Comparison of ENCODE assay signal across 22 mouse cellular contexts in genomic region chr2:180443861-180444260, GRCm38 (mm10). TPM values are rescaled to one million over a fixed set of nuclear protein-coding genes. Genes with fewer than 3 reads are reported as not detected.
DNase-seq lines count a peak whose midpoint lies in the region; ATAC-seq and TF ChIP-seq lines count a peak whose summit lies in the region.
"Had no signal": no experiment of that assay in that cellular context is flagged by ENCODE, and none has a peak within 500 bp of the region (broad histone marks: within the 10 kb centered on the region; RNA-seq: fewer than 3 reads in every experiment).

No protein-coding gene starts in this region.

- H3K9ac ChIP-seq in intestine, embryonic 15.5 days = no peak overlapping the region
- no peak overlapping the region for H3K9ac ChIP-seq in intestine, postnatal 0 days (ENCODE audit: low read depth, low read length)
- H3K9ac ChIP-seq: heart, embryonic 12.5 days; hindbrain, embryonic 12.5 days; limb, embryonic 13.5 days; liver, embryonic 14.5 days; midbrain, embryonic 15.5 days had no signal

- H3K4me3 ChIP-seq in intestine, embryonic 15.5 days (replicated peaks) = no peak overlapping the region
- H3K4me3 ChIP-seq in intestine, postnatal 0 days (ENCODE audit: low read depth, low read length) = no peak overlapping the region
- H3K4me3 ChIP-seq in spleen, adult 2 months (ENCODE audit: extremely low read depth, insufficient read depth, insufficient read length) = no peak overlapping the region
- no peak overlapping the region for H3K4me3 ChIP-seq in bone marrow, adult 2 months (replicated peaks; ENCODE audit: control insufficient read depth, low read depth, low read length)
- H3K4me3 ChIP-seq: heart, embryonic 12.5 days; hindbrain, embryonic 12.5 days; limb, embryonic 13.5 days; midbrain, embryonic 15.5 days had no signal

- no peaks in the 10 kb centered on the region for H3K27me3 ChIP-seq in intestine, embryonic 15.5 days (replicated peaks)
- H3K27me3 ChIP-seq in intestine, postnatal 0 days (replicated peaks; ENCODE audit: control insufficient read depth, insufficient read depth, low read length) = no peaks in the 10 kb centered on the region
- no peaks in the 10 kb centered on the region for H3K27me3 ChIP-seq in spleen, adult 2 months (ENCODE audit: control insufficient read depth, insufficient read depth, low read length)

- no peaks in the 10 kb centered on the region for H3K36me3 ChIP-seq in intestine, embryonic 15.5 days
- H3K36me3 ChIP-seq in intestine, postnatal 0 days (ENCODE audit: control insufficient read depth, insufficient read depth) = no peaks in the 10 kb centered on the region
- no peaks in the 10 kb centered on the region for H3K36me3 ChIP-seq in spleen, adult 2 months (ENCODE audit: control insufficient read depth, insufficient read depth, low read length)
- H3K36me3 ChIP-seq: heart, embryonic 12.5 days; hindbrain, embryonic 12.5 days; limb, embryonic 13.5 days; midbrain, embryonic 15.5 days had no signal

- H3K27ac ChIP-seq in intestine, embryonic 15.5 days = no peak overlapping the region
- no peak overlapping the region for H3K27ac ChIP-seq in intestine, postnatal 0 days (ENCODE audit: low read depth, low read length)
- peak overlapping the region; percentile 51 for H3K27ac ChIP-seq in spleen, adult 2 months (ENCODE audit: insufficient read depth, low read length)
- peak overlapping the region; percentile 83 for H3K27ac ChIP-seq in bone marrow, adult 2 months (ENCODE audit: control insufficient read depth, insufficient read depth, low read depth, low read length, poor library complexity)
- H3K27ac ChIP-seq: hindbrain, embryonic 12.5 days; limb, embryonic 13.5 days; liver, embryonic 14.5 days; midbrain, embryonic 15.5 days had no signal

- TF ChIP-seq CTCF in intestine, postnatal 0 days (IDR thresholded peaks at IDR 0.05; ENCODE audit: low read depth) = no peak
- no peak for TF ChIP-seq CTCF in spleen, adult 2 months (IDR thresholded peaks at IDR 0.05; ENCODE audit: extremely low read depth, insufficient read depth, insufficient read length, insufficient replicate concordance)
- TF ChIP-seq CTCF in bone marrow, adult 2 months (IDR thresholded peaks at IDR 0.05; ENCODE audit: control insufficient read depth, insufficient read depth, low read length) = no peak

- no peak for TF ChIP-seq POLR2A in spleen, adult 2 months (IDR thresholded peaks at IDR 0.05; ENCODE audit: low read depth, low read length)
- no peak for TF ChIP-seq POLR2A in bone marrow, adult 2 months (IDR thresholded peaks at IDR 0.05; ENCODE audit: borderline replicate concordance, control insufficient read depth, low read depth, low read length)

- 41% methylated on average over 7 of the region's 7 CpGs for WGBS in intestine, embryonic 15.5 days
- WGBS in intestine, postnatal 0 days = 20% methylated on average over 7 of the region's 7 CpGs
- 17% methylated on average over 7 of the region's 7 CpGs for WGBS in spleen, adult 2 months
- 28% methylated on average over 7 of the region's 7 CpGs for WGBS in bone marrow, adult 2 months

- H3K9me3 ChIP-seq in intestine, embryonic 15.5 days = no peaks in the 10 kb centered on the region
- H3K9me3 ChIP-seq in intestine, postnatal 0 days (ENCODE audit: control insufficient read depth) = no peaks in the 10 kb centered on the region
- H3K9me3 ChIP-seq: heart, embryonic 12.5 days; hindbrain, embryonic 12.5 days; limb, embryonic 13.5 days; midbrain, embryonic 15.5 days had no signal

- no peak for DNase-seq in spleen, adult 2 months (ENCODE audit: low read depth in 1 of 2, low spot score in 2 of 2)
- no peak for DNase-seq in spleen, postnatal 4 days (ENCODE audit: low spot score in 2 of 2)
- DNase-seq in kidney, postnatal 36 days = peak; percentile 33 to 52
- DNase-seq in adrenal gland, postnatal 25 days = no peak
- DNase-seq in cerebellum, postnatal 4 days (ENCODE audit: low spot score in 2 of 2) = no peak
- DNase-seq: adrenal gland, adult 2 months; cerebellum, adult 11 months; cerebellum, postnatal 10 days; embryo, embryonic 11 days; heart, postnatal 14 days; layer of hippocampus, postnatal 36 days; right cerebral cortex, postnatal 4 days had no signal

- H3K4me1 ChIP-seq in intestine, embryonic 15.5 days (replicated peaks) = no peaks in the 10 kb centered on the region
- peaks cover 2% of the 10 kb centered on the region; the same call in 1 of the 2 replicates for H3K4me1 ChIP-seq in intestine, postnatal 0 days (replicated peaks; ENCODE audit: control insufficient read depth, insufficient read depth, low read length)
- peaks cover 47% of the 10 kb centered on the region; the same call in 1 of the 2 replicates for H3K4me1 ChIP-seq in spleen, adult 2 months (ENCODE audit: control insufficient read depth, insufficient read depth, insufficient read length)
- H3K4me1 ChIP-seq in bone marrow, adult 2 months (ENCODE audit: control insufficient read depth, insufficient read depth, low read length) = peaks cover 27% of the 10 kb centered on the region
- H3K4me1 ChIP-seq: hindbrain, embryonic 12.5 days; midbrain, embryonic 15.5 days had no signal

- peak; percentile 60; the same call in 1 of the 2 replicates for ATAC-seq in intestine, embryonic 15.5 days
- no peak for ATAC-seq in intestine, postnatal 0 days
- ATAC-seq: midbrain, embryonic 15.5 days had no signal

- no peak overlapping the region for H3K4me2 ChIP-seq in intestine, embryonic 15.5 days (replicated peaks)
- no peak overlapping the region for H3K4me2 ChIP-seq in intestine, postnatal 0 days (replicated peaks; ENCODE audit: low read depth)
- H3K4me2 ChIP-seq: heart, embryonic 12.5 days; hindbrain, embryonic 12.5 days; limb, embryonic 13.5 days; midbrain, embryonic 15.5 days had no signal

RNA-seq across cellular contexts. Expression of gene Slco4a1, which starts 12.2 kb away (rescaled TPM):
- polyA plus RNA-seq in intestine, embryonic 15.5 days (2015; fragmentation: Nextera tagmentation; extraction: Ambion mirVana) = 2.3 and 2.8 TPM in 2 replicates
- polyA plus RNA-seq in intestine, postnatal 0 days (2015; fragmentation: Nextera tagmentation; extraction: Ambion mirVana) = 0.47 and 0.76 TPM in 2 replicates
- polyA plus RNA-seq in spleen, adult 2 months (2012; rRNA removed) = 8.1 and 10.1 TPM in 2 replicates
- 5.5 and 15.6 TPM in 2 replicates for polyA plus RNA-seq in bone marrow, adult 2 months (2011; ENCODE audit: insufficient read depth, insufficient read length, low replicate concordance, missing spikeins)
- total RNA-seq in adrenal gland, postnatal 25 days (2021) = 1.5 and 3.9 TPM in 2 replicates
- total RNA-seq: gastrocnemius, adult 18-20 months had no signal

RNA-seq across cellular contexts. Expression of gene Ntsr1, which starts 55.9 kb away (rescaled TPM):
- 2.4 and 2.8 TPM in 2 replicates for polyA plus RNA-seq in intestine, embryonic 15.5 days (2015; fragmentation: Nextera tagmentation; extraction: Ambion mirVana)
- polyA plus RNA-seq in intestine, postnatal 0 days (2015; fragmentation: Nextera tagmentation; extraction: Ambion mirVana) = 0.67 and 0.74 TPM in 2 replicates
- polyA plus RNA-seq in spleen, adult 2 months (2012; rRNA removed) = not detected in 2 replicates
- polyA plus RNA-seq in bone marrow, adult 2 months (2011; ENCODE audit: insufficient read depth, insufficient read length, low replicate concordance, missing spikeins) = not detected in 2 replicates
- total RNA-seq in adrenal gland, postnatal 25 days (2021) = not detected in 2 replicates
- total RNA-seq: adrenal gland, adult 2 months; gastrocnemius, adult 18-20 months; heart, postnatal 14 days; megakaryocyte progenitor cell, adult 5-6 weeks had no signal
- polyA plus RNA-seq: adrenal gland, adult 2 months had no signal

Comparison
In these comparisons a context has a peak if more than half of its experiments do, and no peak if none do; other contexts are left out.
1. H3K27ac ChIP-seq: peak in spleen, adult 2 months (single experiment) and bone marrow, adult 2 months (single experiment); none in intestine, embryonic 15.5 days (single experiment) and intestine, postnatal 0 days (single experiment).
2. DNase-seq: peak in kidney, postnatal 36 days (2 of 2); none in spleen, adult 2 months (0 of 2), spleen, postnatal 4 days (0 of 2), adrenal gland, postnatal 25 days (single experiment) and cerebellum, postnatal 4 days (0 of 2).